Mouse (Mus musculus): ENCODE data around the gene Rem1. TPM values are rescaled to one million over a fixed set of nuclear protein-coding genes. Genes with fewer than 3 reads are reported as not detected.

Rem1 gene
- total RNA-seq, 1 experiment: 0.18 TPM

DNA sequence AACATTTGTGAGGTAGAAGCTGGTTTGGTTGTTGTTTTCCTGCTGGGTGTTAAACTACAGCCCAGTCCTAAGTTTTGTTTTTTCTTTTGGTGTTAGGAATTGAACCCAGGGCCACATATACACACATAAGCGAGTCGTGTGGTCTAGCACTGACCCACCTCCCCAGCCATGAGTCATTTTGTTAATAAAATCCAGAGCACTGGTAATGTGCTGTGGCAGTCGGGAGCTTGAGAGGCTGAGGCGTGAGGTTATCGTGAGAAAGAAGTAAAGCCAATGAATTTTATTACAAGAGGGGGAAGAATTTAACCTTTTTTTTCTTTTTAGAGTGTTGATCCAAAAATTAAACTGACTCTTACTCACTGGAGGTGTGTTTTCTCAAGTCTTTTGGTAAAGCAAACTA is 56.3 kb downstream of the Rem1 start:
- H3K4me1 ChIP-seq (ENCODE audit: control insufficient read depth in 2 of 2, insufficient read depth in 2 of 2, low read length in 2 of 2, poor library complexity in 1 of 2): no peaks in the 10 kb centered on the region
- no peak overlapping the region for H3K4me3 ChIP-seq (ENCODE audit: insufficient read depth in 1 of 2, low read depth in 1 of 2, low read length in 2 of 2, poor library complexity in 1 of 2, severe bottlenecking in 1 of 2)
- H3K9me3 ChIP-seq (ENCODE audit: control insufficient read depth, insufficient read depth, low read depth, low read length): no peaks in the 10 kb centered on the region
- peaks cover 64% of the 10 kb centered on the region for H3K36me3 ChIP-seq (ENCODE audit: control insufficient read depth, insufficient read depth, low read length, poor library complexity, severe bottlenecking)
- H3K27ac ChIP-seq (ENCODE audit: insufficient read depth, low read depth, low read length, poor library complexity, severe bottlenecking): no peak overlapping the region
- DNase-seq (ENCODE audit: low read depth, low spot score): no peak
- TF ChIP-seq HCFC1 (IDR thresholded peaks at IDR 0.05; ENCODE audit: borderline replicate concordance, insufficient read depth, low read length) (no peak), MAFK (IDR thresholded peaks at IDR 0.05; ENCODE audit: insufficient read depth, low read depth, low read length) (no peak), CHD2 (IDR thresholded peaks at IDR 0.05; ENCODE audit: low read depth, low read length) (no peak), ZC3H11A (IDR thresholded peaks at IDR 0.05; ENCODE audit: borderline replicate concordance, low read depth, low read length) (no peak)
- H3K9ac ChIP-seq (ENCODE audit: insufficient read depth, low read depth, low read length, poor library complexity, severe bottlenecking): no peak overlapping the region
- in situ Hi-C loops (cut with MboI; ENCODE audit: low sequenced_read_pairs in 2 of 2, unreplicated experiment in 2 of 2): loop anchor here in 1 of 2 experiments (10.0 kb wide), 1 partner anchor 152 kb away; the partner anchor contains the start of gene Bcl2l1

Other genes with a start within 250 kb of the Rem1 start
- 7.4 and 9.1 TPM in 2 replicates for gene Sox12, start 228.9 kb upstream of the Rem1 start, total RNA-seq (2012; rRNA removed)
- gene Zcchc3, start 211.9 kb upstream of the Rem1 start, total RNA-seq (2012; rRNA removed): 21.4 and 22.9 TPM in 2 replicates
- gene 6820408C15Rik, start 211.4 kb upstream of the Rem1 start, total RNA-seq (2012; rRNA removed): 0.18 and 0.58 TPM in 2 replicates
- not detected in 2 replicates for gene Defb23, start 162.3 kb upstream of the Rem1 start, total RNA-seq (2012; rRNA removed)
- not detected in 2 replicates for gene Defb20, start 149.9 kb upstream of the Rem1 start, total RNA-seq (2012; rRNA removed)
- gene Defb22, start 136.8 kb upstream of the Rem1 start, total RNA-seq (2012; rRNA removed): not detected in 2 replicates
- not detected in 2 replicates for gene Defb26, start 115.3 kb upstream of the Rem1 start, total RNA-seq (2012; rRNA removed)
- not detected in 2 replicates for gene Defb28, start 108.7 kb upstream of the Rem1 start, total RNA-seq (2012; rRNA removed)
- gene Defb29, start 86.9 kb upstream of the Rem1 start, total RNA-seq (2012; rRNA removed): not detected in 2 replicates
- not detected in 2 replicates for gene Gm17416, start 57.6 kb upstream of the Rem1 start, total RNA-seq (2012; rRNA removed)
- not detected in 2 replicates for gene Defb21, start 54.2 kb upstream of the Rem1 start, total RNA-seq (2012; rRNA removed)
- gene Defb19, start 46.6 kb upstream of the Rem1 start, total RNA-seq (2012; rRNA removed): not detected in 2 replicates
- not detected in 2 replicates for gene Defb45, start 27.6 kb upstream of the Rem1 start, total RNA-seq (2012; rRNA removed)
- 0.63 TPM in 1 of 2 replicates, not detected in the other for gene Defb36, start 22.6 kb upstream of the Rem1 start, total RNA-seq (2012; rRNA removed)
- gene Defb25, start 3.9 kb upstream of the Rem1 start, total RNA-seq (2012; rRNA removed): 3.9 and 5.7 TPM in 2 replicates
- 55.0 and 91.6 TPM in 2 replicates for gene H13, start 42.5 kb downstream of the Rem1 start, total RNA-seq (2012; rRNA removed)
- 39.3 and 87.4 TPM in 2 replicates for gene Mcts2, start 60.1 kb downstream of the Rem1 start, total RNA-seq (2012; rRNA removed)
- 74.5 and 122 TPM in 2 replicates for gene Id1, start 109.3 kb downstream of the Rem1 start, total RNA-seq (2012; rRNA removed)
- gene Cox4i2, start 127.2 kb downstream of the Rem1 start, total RNA-seq (2012; rRNA removed): 1.7 and 2.3 TPM in 2 replicates
- 24.9 and 34.9 TPM in 2 replicates for gene Bcl2l1, start 204.8 kb downstream of the Rem1 start, total RNA-seq (2012; rRNA removed)
- gene Tpx2, start 221.0 kb downstream of the Rem1 start, total RNA-seq (2012; rRNA removed): 63.2 and 77.8 TPM in 2 replicates